Mouse (Mus musculus): ENCODE results near the gene Nox1. TPM values are rescaled to one million over a fixed set of nuclear protein-coding genes. Genes with fewer than 3 reads are reported as not detected.

The Nox1 gene
- not detected in 2 replicates for polyA plus RNA-seq (2012; rRNA removed)

DNA sequence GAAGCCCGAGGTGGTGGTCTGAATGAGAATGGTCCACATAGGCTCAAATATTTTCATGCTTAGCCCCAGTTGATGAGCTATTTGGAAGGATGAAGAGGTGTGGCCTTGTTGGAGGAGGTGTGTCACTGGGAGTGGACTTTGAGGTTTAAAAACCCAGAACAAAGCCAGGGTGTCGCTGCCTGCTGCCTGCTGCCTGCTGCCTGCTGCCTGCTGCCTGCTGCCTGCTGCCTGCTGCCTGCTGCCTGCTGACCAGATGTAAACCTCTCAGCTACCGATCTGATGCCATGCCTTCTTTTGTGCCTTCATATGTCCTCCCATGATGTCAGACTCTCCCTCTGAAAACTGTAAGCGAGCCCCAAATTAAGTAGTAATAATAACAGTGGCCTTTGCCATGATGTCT is at the start of gene Nox1:
Gene Nox1 (minus strand): TSS at position 101 of the 400 bp plus-strand sequence.

DNA sequence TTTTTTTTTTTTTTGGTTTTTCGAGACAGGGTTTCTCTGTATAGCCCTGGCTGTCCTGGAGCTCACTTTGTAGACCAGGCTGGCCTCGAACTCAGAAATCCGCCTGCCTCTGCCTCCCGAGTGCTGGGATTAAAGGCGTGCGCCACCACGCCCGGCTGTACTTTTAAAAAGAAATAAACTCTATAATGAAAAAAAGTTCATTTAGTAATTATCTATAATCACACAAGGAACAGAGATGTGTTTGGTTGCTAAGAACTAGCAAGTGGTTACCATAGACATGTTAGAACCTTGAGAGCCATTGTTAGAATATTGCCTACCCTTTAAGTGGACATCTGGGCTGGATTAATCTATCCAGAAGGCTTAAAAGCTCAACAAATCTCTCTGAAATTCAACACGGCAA is 34.6 kb downstream of the Nox1 start, which contains the start of gene Arl13a:
Gene Arl13a (plus strand): TSS at position 301 of the 400 bp plus-strand sequence.

DNA sequence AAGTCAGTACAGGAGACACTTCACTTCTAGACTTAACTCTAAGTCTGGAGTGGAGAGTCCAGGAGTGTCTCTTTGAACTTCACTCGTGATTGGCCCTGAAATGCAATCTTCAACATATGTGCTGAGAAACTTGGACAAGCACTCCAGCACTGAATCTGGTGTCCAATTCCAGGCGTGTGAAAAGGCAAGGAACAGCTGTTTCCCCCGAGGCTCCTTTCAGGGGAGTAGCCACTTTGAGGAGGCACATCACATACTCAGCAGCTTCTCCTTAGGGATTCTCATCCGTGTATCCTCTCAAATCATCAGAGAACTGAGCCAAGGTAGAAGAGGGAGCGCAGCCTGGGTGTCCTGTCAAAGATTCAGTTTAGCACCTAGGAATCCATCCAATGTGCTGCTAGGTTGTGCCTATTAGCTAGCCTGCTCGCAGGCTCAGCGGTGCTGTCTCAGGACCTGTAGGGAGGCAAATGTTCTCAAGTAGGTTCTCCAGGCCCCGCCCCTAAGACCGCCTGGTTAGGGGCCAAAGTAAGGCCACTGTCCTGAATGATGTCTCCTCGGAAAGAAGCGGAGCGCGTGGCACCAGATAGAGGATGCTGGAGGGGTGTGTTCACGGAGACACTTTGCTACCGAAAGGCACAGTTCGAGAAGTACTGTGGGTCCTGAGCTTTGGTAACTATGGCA is 59.6 kb downstream of the Nox1 start, which contains the start of gene Xkrx:
Gene Xkrx (minus strand): TSS at position 34 of the 678 bp plus-strand sequence.

DNA sequence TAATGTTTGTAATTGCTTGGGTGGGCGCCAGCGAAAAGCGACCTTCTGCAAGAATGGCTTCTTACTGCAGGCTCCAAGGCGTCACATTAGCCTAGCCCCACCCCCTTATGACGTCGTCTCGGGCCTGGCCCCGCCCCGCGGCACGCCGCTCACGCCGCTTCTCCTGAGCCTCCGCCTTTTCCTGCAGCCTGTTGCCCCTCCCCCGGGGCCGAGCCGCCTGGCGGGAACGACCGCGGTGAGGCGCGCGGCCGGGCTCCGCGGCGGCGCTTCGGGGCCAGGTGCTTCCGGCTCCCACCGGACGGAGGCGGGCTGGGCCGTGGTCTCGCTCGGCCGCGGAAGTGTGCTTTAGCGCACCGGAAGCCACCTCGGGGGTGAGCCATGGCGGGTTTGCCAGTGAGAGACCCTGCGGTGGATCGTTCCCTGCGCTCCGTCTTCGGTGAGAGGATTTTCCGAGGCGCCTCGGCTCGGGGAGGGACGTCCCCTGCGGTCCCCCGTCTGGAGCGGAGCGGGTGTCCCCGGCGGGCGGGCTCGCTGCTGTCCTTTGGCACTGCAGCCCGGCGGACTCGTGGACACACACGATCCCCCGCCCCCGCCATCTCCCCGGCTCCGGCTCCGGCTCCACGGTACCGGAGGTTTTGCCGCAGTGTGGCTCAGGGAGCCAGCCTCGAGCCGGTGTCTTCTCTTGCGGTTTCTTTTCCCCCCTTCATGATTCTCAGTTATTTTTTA is 162.6 kb downstream of the Nox1 start, which contains the start of gene Cstf2:
Gene Cstf2 (plus strand): TSS at position 201 of the 726 bp plus-strand sequence.

Other genes starting within 250 kb of the Nox1 start
- gene Sytl4, start 240.1 kb downstream of the Nox1 start, polyA plus RNA-seq (2012; rRNA removed), result 0.87 and 0.91 TPM in 2 replicates
- 12.7 and 13.7 TPM in 2 replicates for gene Cstf2, start 162.8 kb downstream of the Nox1 start, polyA plus RNA-seq (2012; rRNA removed)
- 0.07 and 0.08 TPM in 2 replicates for gene Xkrx, start 59.9 kb downstream of the Nox1 start, polyA plus RNA-seq (2012; rRNA removed)
- not detected in 2 replicates for gene Arl13a, start 34.5 kb downstream of the Nox1 start, polyA plus RNA-seq (2012; rRNA removed)
- 4.8 and 5.7 TPM in 2 replicates for gene Trmt2b, start 55.0 kb upstream of the Nox1 start, polyA plus RNA-seq (2012; rRNA removed)
- gene Tmem35a, start 73.3 kb upstream of the Nox1 start, polyA plus RNA-seq (2012; rRNA removed), result 0.36 and 0.37 TPM in 2 replicates
- 10.4 and 12.6 TPM in 2 replicates for gene Cenpi, start 86.1 kb upstream of the Nox1 start, polyA plus RNA-seq (2012; rRNA removed)
- 0.37 and 0.43 TPM in 2 replicates for gene Drp2, start 182.6 kb upstream of the Nox1 start, polyA plus RNA-seq (2012; rRNA removed)

Measured in liver, embryonic 14 days (tissue).